Mouse (Mus musculus) thymus, adult 2 months (tissue): ENCODE data around the gene Myl12a. TPM values are rescaled to one million over a fixed set of nuclear protein-coding genes. Genes with fewer than 3 reads are reported as not detected.
"Not testable (repeated sequence)": the region's sequence is repeated elsewhere in the genome, so short reads cannot be mapped to it uniquely, and the experiment has no call there.

ENCODE experiments used
- DNase-seq: peaks from one replicate; pipeline ENCODE4 v3.0.0; 2021
- H3K27ac ChIP-seq: fragments of 200-500 bp; 2 replicates; pipeline ENCODE4 v1.5.1; 2012; ENCODE audit warnings: low read length, control low read depth; ENCODE audit not compliant: control insufficient read depth, insufficient read depth
- H3K27me3 ChIP-seq: fragments of 200-500 bp; 2 replicates; pipeline ENCODE4 v1.6.1; 2012; ENCODE audit warnings: mild to moderate bottlenecking, low read length, moderate library complexity, mixed read lengths; ENCODE audit not compliant: control insufficient read depth, insufficient read depth
- H3K36me3 ChIP-seq: fragments of 200-500 bp; 2 replicates; pipeline ENCODE4 v1.6.1; 2012; ENCODE audit warnings: mild to moderate bottlenecking, low read length, moderate library complexity; ENCODE audit not compliant: control insufficient read depth, insufficient read depth
- H3K4me1 ChIP-seq: fragments of 200-500 bp; replicated peaks from 2 replicates; pipeline ENCODE4 v1.6.1; 2012; ENCODE audit warnings: low read length; ENCODE audit not compliant: control insufficient read depth, insufficient read depth
- H3K4me3 ChIP-seq: fragments of 200-500 bp; 2 replicates; pipeline ENCODE4 v1.5.1; 2012; ENCODE audit warnings: mild to moderate bottlenecking, low read length, control low read depth, moderate library complexity; ENCODE audit not compliant: control insufficient read depth, insufficient read depth
- CTCF ChIP-seq: fragments of 200-500 bp; IDR thresholded peaks from 2 replicates; pipeline ENCODE4 v1.5.1; 2012; ENCODE audit warnings: mild to moderate bottlenecking, control low read depth, low read length, moderate library complexity, borderline replicate concordance; ENCODE audit not compliant: control insufficient read depth, poor library complexity, insufficient read depth; ENCODE audit errors: extremely low read depth
- POLR2A ChIP-seq: fragments of 200-500 bp; IDR thresholded peaks from 2 replicates; pipeline ENCODE4 v1.6.1; 2012; ENCODE audit warnings: mild to moderate bottlenecking, low read length, control low read depth, moderate library complexity; ENCODE audit not compliant: control insufficient read depth, poor library complexity, insufficient read depth; ENCODE audit errors: extremely low read depth
- WGBS: fragments of 180-500 bp; shearing (Covaris S2); methylation state at CpG from one replicate; pipeline ENCODE4 v1.1.7; 2018; 5-methylcytosine and 5-hydroxymethylcytosine counted together
- polyA plus RNA-seq: library from polyadenylated mRNA; depleted of rRNA; stranded (reverse); fragments of >200 nt; gene quantifications from 2 replicates; pipeline ENCODE4 v1.2.3, GENCODE M21; 2012

Gene Myl12a
- polyA plus RNA-seq, 1 experiment = 144 TPM

- WGBS = 7% methylated on average over 9 of the region's 9 CpGs
- no peak for DNase-seq
- Histone ChIP-seq H3K27me3 (no peaks in the 10 kb centered on the region), H3K27ac (no peak overlapping the region), H3K36me3 (peaks cover 9% of the 10 kb centered on the region; the same call in 1 of the 2 replicates), H3K4me1 (peaks cover 14% of the 10 kb centered on the region), H3K4me3 (no peak overlapping the region)
- no peak for TF ChIP-seq POLR2A
- no peak for TF ChIP-seq CTCF
Measured at GRCm38 (mm10) chr17:70973398-70973797, 29.3 kb downstream of the Myl12a start.

- Histone ChIP-seq H3K4me3 (no peak overlapping the region), H3K27ac (no peak overlapping the region), H3K4me1 (peaks cover 16% of the 10 kb centered on the region), H3K27me3 (no peaks in the 10 kb centered on the region), H3K36me3 (peaks cover 5% of the 10 kb centered on the region; the same call in 1 of the 2 replicates)
- 88% methylated on average over 11 of the region's 11 CpGs for WGBS
- TF ChIP-seq CTCF (no peak), POLR2A (no peak)
- DNase-seq = no peak
Measured at GRCm38 (mm10) chr17:70971206-70971605, 31.5 kb downstream of the Myl12a start.

- TF ChIP-seq POLR2A = no peak
- no peak for TF ChIP-seq CTCF
- WGBS = 25% methylated on average over 8 of the region's 8 CpGs
- Histone ChIP-seq H3K27me3 (no peaks in the 10 kb centered on the region), H3K4me3 (no peak overlapping the region), H3K27ac (no peak overlapping the region), H3K4me1 (peaks cover 17% of the 10 kb centered on the region), H3K36me3 (no peaks in the 10 kb centered on the region)
- no peak for DNase-seq
Measured at GRCm38 (mm10) chr17:70968606-70969191, 34.0 kb downstream of the Myl12a start.

- peaks cover 12% of the 10 kb centered on the region for H3K4me1 ChIP-seq
- no peak for TF ChIP-seq CTCF
- TF ChIP-seq POLR2A = no peak
- no peaks in the 10 kb centered on the region for H3K36me3 ChIP-seq
- DNase-seq = no peak
- H3K27ac ChIP-seq = no peak overlapping the region
- no peaks in the 10 kb centered on the region for H3K27me3 ChIP-seq
- H3K4me3 ChIP-seq = no peak overlapping the region
- 36% methylated on average over 12 of the region's 12 CpGs for WGBS
Measured at GRCm38 (mm10) chr17:70967646-70968045, 35.0 kb downstream of the Myl12a start.

- 69% methylated on average over 9 of the region's 9 CpGs for WGBS
- no peak for DNase-seq
- Histone ChIP-seq H3K4me1 (peaks cover 12% of the 10 kb centered on the region), H3K27ac (no peak overlapping the region), H3K27me3 (no peaks in the 10 kb centered on the region), H3K4me3 (no peak overlapping the region), H3K36me3 (no peaks in the 10 kb centered on the region)
- no peak for TF ChIP-seq CTCF
- TF ChIP-seq POLR2A = no peak
Measured at GRCm38 (mm10) chr17:70967191-70967590, 35.5 kb downstream of the Myl12a start.

- Histone ChIP-seq H3K27me3 (no peaks in the 10 kb centered on the region), H3K4me3 (no peak overlapping the region), H3K36me3 (no peaks in the 10 kb centered on the region), H3K27ac (no peak overlapping the region; the same call in 1 of the 2 replicates), H3K4me1 (peaks cover 12% of the 10 kb centered on the region)
- WGBS = 45% methylated on average over 7 of the region's 7 CpGs
- TF ChIP-seq POLR2A (no peak), CTCF (no peak)
- no peak for DNase-seq
Measured at GRCm38 (mm10) chr17:70966126-70966525, 36.6 kb downstream of the Myl12a start.

- TF ChIP-seq POLR2A (no peak), CTCF (no peak)
- Histone ChIP-seq H3K4me3 (no peak overlapping the region), H3K27ac (no peak overlapping the region), H3K27me3 (no peaks in the 10 kb centered on the region), H3K4me1 (peaks cover 12% of the 10 kb centered on the region), H3K36me3 (no peaks in the 10 kb centered on the region)
- WGBS = 95% methylated on average over 2 of the region's 2 CpGs
- DNase-seq = no peak
Measured at GRCm38 (mm10) chr17:70965281-70965680, 37.4 kb downstream of the Myl12a start.

GRCm38 (mm10) chr17:70963546-70963945 is 39.1 kb downstream of the Myl12a start:
- H3K4me3 ChIP-seq, H3K27me3 ChIP-seq, H3K27ac ChIP-seq, H3K36me3 ChIP-seq: not testable (repeated sequence)
- 77% methylated on average over 13 of the region's 13 CpGs for WGBS
- peak; percentile 90 for DNase-seq
- peaks cover 12% of the 10 kb centered on the region for H3K4me1 ChIP-seq
